Mouse (Mus musculus) liver, adult 2 months (tissue): ENCODE measurements around the gene Fer. TPM values are rescaled to one million over a fixed set of nuclear protein-coding genes. Genes with fewer than 3 reads are reported as not detected.

Source experiments
- DNase-seq: peaks from one replicate; pipeline ENCODE4 v3.0.0-alpha.2; 2011; ENCODE audit warnings: low read depth, low spot score; ENCODE audit errors: extremely low read depth
- H3K27ac ChIP-seq: fragments of 200-500 bp; replicated peaks from 2 replicates; pipeline ENCODE4 v1.5.1; 2012; ENCODE audit warnings: low read depth, mild to moderate bottlenecking, control low read depth, inconsistent platforms, low read length; ENCODE audit not compliant: insufficient read depth
- H3K27me3 ChIP-seq: fragments of 200-500 bp; 2 replicates; pipeline ENCODE4 v1.6.1; 2012; ENCODE audit warnings: mild to moderate bottlenecking, moderate library complexity, low read length, inconsistent platforms; ENCODE audit not compliant: control insufficient read depth, insufficient read depth
- H3K36me3 ChIP-seq: fragments of 200-500 bp; 2 replicates; pipeline ENCODE4 v1.6.1; 2012; ENCODE audit warnings: low read length, inconsistent platforms; ENCODE audit not compliant: control insufficient read depth, insufficient read depth
- H3K4me1 ChIP-seq: fragments of 200-500 bp; 2 replicates; pipeline ENCODE4 v1.6.1; 2011; ENCODE audit warnings: low read length; ENCODE audit not compliant: control insufficient read depth, insufficient read depth
- H3K4me3 ChIP-seq: fragments of 200-500 bp; 2 replicates; pipeline ENCODE4 v1.5.1; 2011; ENCODE audit warnings: low read depth, mild to moderate bottlenecking, control low read depth, low read length, moderate library complexity; ENCODE audit not compliant: insufficient read depth
- H3K79me2 ChIP-seq: fragments of 200-500 bp; 2 replicates; pipeline ENCODE4 v1.6.1; 2012; ENCODE audit warnings: inconsistent platforms, mild to moderate bottlenecking, low read length, moderate library complexity; ENCODE audit not compliant: control insufficient read depth, insufficient read depth
- H3K9ac ChIP-seq: fragments of 200-500 bp; 2 replicates; pipeline ENCODE4 v1.6.1; 2012; ENCODE audit warnings: low read depth, mild to moderate bottlenecking, control low read depth, inconsistent platforms, low read length
- CTCF ChIP-seq: fragments of 200-500 bp; IDR thresholded peaks from 2 replicates; pipeline ENCODE4 v1.5.1; 2011; ENCODE audit warnings: low read depth, low read length, control low read depth
- POLR2A ChIP-seq: fragments of 200-500 bp; IDR thresholded peaks from 2 replicates; pipeline ENCODE4 v1.6.1; 2011; ENCODE audit warnings: low read length, control low read depth; ENCODE audit not compliant: insufficient read depth; ENCODE audit errors: extremely low read depth
- WGBS: fragments of 180-500 bp; shearing (Covaris S2); methylation state at CpG from one replicate; pipeline ENCODE4 v1.1.7; 2018; 5-methylcytosine and 5-hydroxymethylcytosine counted together
- polyA plus RNA-seq: library from polyadenylated mRNA; depleted of rRNA; stranded (reverse); fragments of >200 nt; gene quantifications from 2 replicates; pipeline ENCODE4 v1.2.3, GENCODE M21; 2012
- total RNA-seq: library from RNA; depleted of rRNA; stranded (reverse); fragments of >200 nt; gene quantifications from 2 replicates; pipeline ENCODE4 v1.2.3, GENCODE M21; 2014

Fer gene
- total and polyA plus RNA-seq, 2 experiments = 1.3 to 12.0 TPM

DNA sequence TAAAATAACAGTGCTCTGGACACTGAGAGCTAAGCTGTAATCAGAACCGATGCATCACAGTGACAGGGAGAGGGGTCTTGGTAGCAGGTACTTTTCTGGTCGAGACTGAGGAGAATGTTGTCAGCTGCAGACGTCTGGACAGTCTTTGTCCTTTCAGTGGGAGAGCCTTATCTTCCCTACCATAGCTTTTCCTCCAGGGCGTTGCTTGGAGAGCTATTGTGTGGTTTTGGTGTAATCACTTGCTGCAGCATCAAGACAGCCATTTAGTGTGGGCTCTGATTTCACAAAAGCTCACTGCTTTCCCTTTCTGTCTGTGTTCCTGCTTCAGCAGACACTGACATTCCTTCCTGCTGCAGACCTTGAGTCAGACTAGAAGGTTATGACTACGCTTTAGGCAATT, 107.4 kb downstream of the Fer start:
- WGBS = 59% methylated on average over 5 of the region's 5 CpGs
- TF ChIP-seq CTCF (no peak), POLR2A (no peak)
- peak overlapping the region; percentile 44; the same call in 1 of the 2 replicates for H3K27ac ChIP-seq

GRCm38 (mm10) chr17:63970939-63971338, 108.1 kb downstream of the Fer start:
- Histone ChIP-seq H3K4me3 (no peak overlapping the region), H3K4me1 (peaks cover 3% of the 10 kb centered on the region; the same call in 1 of the 2 replicates), H3K27me3 (no peaks in the 10 kb centered on the region), H3K79me2 (no peaks in the 10 kb centered on the region), H3K27ac (no peak overlapping the region), H3K9ac (no peak overlapping the region), H3K36me3 (peaks cover 2% of the 10 kb centered on the region; the same call in 1 of the 2 replicates)
- 93% methylated on average over 1 of the region's 1 CpGs for WGBS
- TF ChIP-seq POLR2A = no peak
- no peak for DNase-seq

More for the DNA sequence above, 107.4 kb downstream of the Fer start:
- Histone ChIP-seq H3K4me3 (no peak overlapping the region), H3K79me2 (no peaks in the 10 kb centered on the region), H3K9ac (no peak overlapping the region), H3K36me3 (peaks cover 4% of the 10 kb centered on the region; the same call in 1 of the 2 replicates), H3K27me3 (no peaks in the 10 kb centered on the region), H3K4me1 (peaks cover 3% of the 10 kb centered on the region; the same call in 1 of the 2 replicates)
- DNase-seq = no peak

DNA sequence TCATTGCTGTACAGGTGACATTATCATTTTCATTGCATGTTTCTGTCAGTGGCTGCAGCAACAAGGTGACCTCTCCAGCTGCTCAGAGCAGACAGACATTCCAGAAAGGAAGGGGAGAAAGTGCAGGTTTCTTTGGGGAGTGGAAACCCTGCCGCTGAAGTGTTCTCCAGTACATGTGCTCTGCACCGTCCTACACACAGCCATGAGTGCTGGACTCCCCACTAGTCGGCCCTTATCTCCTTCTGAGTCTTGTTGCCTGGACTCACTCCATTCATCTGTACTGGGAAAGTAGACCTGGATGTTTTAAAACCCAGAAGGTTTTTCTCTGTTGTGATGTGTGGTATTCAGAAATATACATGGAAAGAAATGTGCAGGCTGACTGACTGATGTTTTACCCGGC, 109.3 kb downstream of the Fer start:
- no peak overlapping the region for H3K27ac ChIP-seq
- 75% methylated on average over 4 of the region's 4 CpGs for WGBS
- H3K27me3 ChIP-seq = no peaks in the 10 kb centered on the region
- no peak for DNase-seq
- no peak overlapping the region for H3K9ac ChIP-seq
- H3K4me1 ChIP-seq = peaks cover 3% of the 10 kb centered on the region; the same call in 1 of the 2 replicates
- no peak overlapping the region for H3K4me3 ChIP-seq
- peaks cover 2% of the 10 kb centered on the region; the same call in 1 of the 2 replicates for H3K36me3 ChIP-seq
- TF ChIP-seq CTCF (no peak), POLR2A (no peak)
- no peaks in the 10 kb centered on the region for H3K79me2 ChIP-seq

DNA sequence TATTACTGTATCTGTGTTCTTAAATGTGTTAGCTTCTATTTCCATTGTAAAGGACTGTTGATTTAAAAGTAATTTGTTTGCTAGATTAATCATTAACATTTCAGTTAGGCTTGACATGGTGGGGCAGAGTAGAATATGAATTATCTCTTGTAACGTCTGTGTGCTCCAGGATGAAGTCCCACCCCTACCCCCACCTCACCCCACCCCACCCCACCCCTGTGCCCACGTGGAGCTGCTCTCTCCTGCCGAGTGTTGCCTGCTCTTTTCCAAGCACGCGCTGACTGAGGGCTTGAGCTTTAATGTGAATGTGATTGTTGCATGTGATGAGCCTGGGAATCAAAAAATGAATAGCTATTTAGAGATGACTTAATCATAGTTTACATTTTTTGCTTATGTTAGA, 110.9 kb downstream of the Fer start:
- DNase-seq = no peak
- WGBS = 62% methylated on average over 5 of the region's 5 CpGs
- Histone ChIP-seq H3K79me2 (no peaks in the 10 kb centered on the region), H3K4me1 (0 out of 2 replicates have a peak, but pooled peaks cover under 1% of the 10 kb centered on the region), H3K27ac (no peak overlapping the region), H3K27me3 (no peaks in the 10 kb centered on the region), H3K4me3 (no peak overlapping the region), H3K9ac (no peak overlapping the region), H3K36me3 (peaks cover 2% of the 10 kb centered on the region; the same call in 1 of the 2 replicates)
- TF ChIP-seq CTCF (no peak), POLR2A (no peak)

- no peak overlapping the region for H3K9ac ChIP-seq
- no peak overlapping the region for H3K27ac ChIP-seq
These were observed 111.4 kb downstream of the Fer start for GRCm38 (mm10) chr17:63974253-63974652.

GRCm38 (mm10) chr17:63978794-63979571, 116.1 kb downstream of the Fer start:
- peaks cover 6% of the 10 kb centered on the region for H3K36me3 ChIP-seq
- no peak overlapping the region for H3K4me3 ChIP-seq
- TF ChIP-seq POLR2A (no peak), CTCF (no peak)
- H3K9ac ChIP-seq = no peak overlapping the region
- H3K4me1 ChIP-seq = no peaks in the 10 kb centered on the region
- 88% methylated on average over 4 of the region's 4 CpGs for WGBS
- H3K79me2 ChIP-seq = no peaks in the 10 kb centered on the region
- no peaks in the 10 kb centered on the region for H3K27me3 ChIP-seq
- DNase-seq = no peak
- H3K27ac ChIP-seq = no peak overlapping the region

More at GRCm38 (mm10) chr17:63974253-63974652, 111.4 kb downstream of the Fer start:
- 94% methylated on average over 5 of the region's 5 CpGs for WGBS
- H3K4me3 ChIP-seq = no peak overlapping the region
- H3K36me3 ChIP-seq = peaks cover 2% of the 10 kb centered on the region; the same call in 1 of the 2 replicates
- no peaks in the 10 kb centered on the region for H3K4me1 ChIP-seq
- DNase-seq = no peak
- TF ChIP-seq CTCF = no peak
- no peak for TF ChIP-seq POLR2A
- H3K79me2 ChIP-seq = no peaks in the 10 kb centered on the region
- no peaks in the 10 kb centered on the region for H3K27me3 ChIP-seq
